Mouse (Mus musculus): ENCODE data around the gene Nck1.

DNA sequence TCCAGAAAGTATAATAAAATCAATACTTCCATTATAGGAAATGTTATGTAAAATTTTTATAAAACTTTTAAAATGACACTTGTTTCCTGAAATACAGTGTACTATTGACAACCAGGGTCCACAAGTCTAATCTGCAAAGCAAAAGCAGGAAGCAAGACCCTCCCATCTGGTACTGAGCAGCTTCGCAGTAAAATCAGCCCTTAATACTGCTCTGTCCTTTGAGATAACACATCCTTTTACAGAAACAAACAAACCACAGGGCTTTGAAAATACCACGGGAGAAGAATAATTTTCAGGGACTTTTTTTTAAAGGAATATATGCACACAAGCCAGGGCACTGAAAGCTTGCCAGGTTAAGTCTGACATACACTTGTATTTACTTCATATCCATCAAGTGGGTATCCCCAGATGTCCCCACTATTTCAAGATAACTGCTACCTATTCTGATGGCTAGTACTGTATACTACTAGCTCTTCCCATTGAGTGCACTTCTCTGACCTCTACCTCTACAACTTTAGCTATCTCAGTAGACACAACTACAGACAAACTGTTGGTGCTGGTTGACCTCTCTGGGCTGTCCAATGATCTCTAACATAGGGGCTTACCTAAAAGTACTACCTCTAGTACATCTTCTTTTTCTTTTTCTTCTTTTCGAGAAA, 13.0 kb downstream of the Nck1 start:
- TF ChIP-seq POLR2A (IDR thresholded peaks at IDR 0.05; ENCODE audit: insufficient read depth, low read depth, low read length) (no peak), CTCF (IDR thresholded peaks at IDR 0.05; ENCODE audit: insufficient read depth, low read depth, low read length) (no peak)
